Mouse (Mus musculus): Measurements from ENCODE around the gene Nudt6.

DNA sequence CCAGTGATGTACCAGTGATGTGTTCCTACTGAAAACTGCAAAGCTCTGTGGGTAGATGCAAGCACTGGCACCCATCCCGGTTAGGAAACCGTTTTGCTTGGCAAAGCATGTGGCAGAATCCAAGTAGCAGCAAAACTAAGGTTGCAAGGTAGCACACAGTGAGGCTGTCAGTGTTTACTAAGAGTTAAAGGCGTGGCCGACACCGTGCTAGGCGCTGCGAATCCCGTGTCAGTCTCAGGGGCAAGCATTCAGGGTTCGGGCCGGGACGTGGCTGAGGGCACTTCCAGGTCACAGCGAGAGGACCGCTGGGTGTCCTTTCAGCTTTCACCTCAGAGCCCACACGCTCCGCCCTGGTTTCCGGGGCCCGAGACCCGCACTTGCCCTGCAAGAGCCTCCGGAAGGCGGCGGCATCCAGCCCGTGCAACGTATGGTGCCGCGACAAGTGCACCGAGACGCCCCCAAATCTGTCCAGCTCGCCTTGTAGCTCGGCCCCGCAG, 1.0 kb downstream of the Nudt6 start:
- TF ChIP-seq KAT2A (conservative IDR thresholded peaks at IDR 0.05; ENCODE audit: low read depth, low read length): no peak
- no peak for TF ChIP-seq CTCF (IDR thresholded peaks at IDR 0.05 in 2 of 3, conservative IDR thresholded peaks at IDR 0.05 in 1 of 3; ENCODE audit: control insufficient read depth in 1 of 3, insufficient read depth in 1 of 3, low read depth in 2 of 3, low read length in 3 of 3, poor library complexity in 1 of 3, severe bottlenecking in 1 of 3)
- no peak for TF ChIP-seq ZMIZ1 (IDR thresholded peaks at IDR 0.05; ENCODE audit: low read depth, low read length)
- peak; percentile 51; the same call in 1 of the 2 replicates for TF ChIP-seq SIN3A (IDR thresholded peaks at IDR 0.05; ENCODE audit: low read length)
- TF ChIP-seq BHLHE40 (IDR thresholded peaks at IDR 0.05; ENCODE audit: borderline replicate concordance, low read depth, low read length): no peak
- no peak for TF ChIP-seq HCFC1 (IDR thresholded peaks at IDR 0.05; ENCODE audit: low read depth, low read length)
- no peak for TF ChIP-seq NRF1 (IDR thresholded peaks at IDR 0.05; ENCODE audit: insufficient read depth, low read depth, low read length, poor library complexity, severe bottlenecking)
- TF ChIP-seq MYC (IDR thresholded peaks at IDR 0.05; ENCODE audit: low read depth, low read length): peak; percentile 64

Measured in MEL (cell line).